Mouse (Mus musculus): ENCODE results near the gene Wdr18.

Wdr18 gene

DNA sequence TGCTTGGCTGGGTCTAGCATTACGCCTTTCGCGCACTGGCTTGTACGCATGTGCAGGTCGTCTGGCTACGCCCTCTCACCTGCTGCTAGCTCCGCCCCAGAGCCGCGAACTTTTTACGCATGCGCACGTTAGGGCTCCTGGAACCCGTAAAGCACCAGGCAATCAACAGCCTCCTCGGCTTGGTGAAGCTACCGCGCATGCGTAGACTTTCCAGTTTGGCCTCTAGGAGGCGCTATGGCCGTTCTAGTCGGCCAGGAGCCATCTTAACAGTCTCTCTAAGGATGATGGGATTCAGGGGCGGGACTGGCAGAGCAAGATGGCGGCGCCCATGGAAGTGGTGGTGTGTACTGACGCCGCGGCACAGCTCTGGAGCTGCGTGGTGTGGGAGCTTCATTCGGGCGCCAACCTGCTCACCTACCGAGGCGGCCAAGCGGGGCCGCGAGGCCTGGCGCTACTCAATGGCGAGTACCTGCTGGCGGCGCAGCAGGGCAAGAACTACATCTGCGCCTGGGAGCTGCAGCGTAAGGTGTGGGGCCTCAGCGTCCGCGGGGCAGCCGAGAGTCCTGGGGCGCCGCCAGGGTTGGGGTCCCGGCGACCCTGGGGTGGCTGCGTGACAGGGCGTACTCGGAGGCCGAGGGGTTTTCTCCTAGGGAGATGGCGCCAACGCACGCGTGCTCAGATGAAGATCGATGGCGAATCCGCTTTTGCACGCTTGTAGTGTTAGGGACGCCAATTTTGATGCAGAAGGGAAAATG is at the start of gene Wdr18:
TSS of gene Wdr18 (plus strand) at position 306 of the 755 bp plus-strand sequence.
- DNase-seq (ENCODE audit: low spot score), result peak; percentile 100

- DNase-seq (ENCODE audit: low spot score), result no peak
Observed at GRCm38 (mm10) chr10:79910556-79910955, 49.4 kb upstream of the Wdr18 start, which contains the start of gene Gm26602. Gene Gm26602, plus strand, starts transcription at chr10:79910856.

DNA sequence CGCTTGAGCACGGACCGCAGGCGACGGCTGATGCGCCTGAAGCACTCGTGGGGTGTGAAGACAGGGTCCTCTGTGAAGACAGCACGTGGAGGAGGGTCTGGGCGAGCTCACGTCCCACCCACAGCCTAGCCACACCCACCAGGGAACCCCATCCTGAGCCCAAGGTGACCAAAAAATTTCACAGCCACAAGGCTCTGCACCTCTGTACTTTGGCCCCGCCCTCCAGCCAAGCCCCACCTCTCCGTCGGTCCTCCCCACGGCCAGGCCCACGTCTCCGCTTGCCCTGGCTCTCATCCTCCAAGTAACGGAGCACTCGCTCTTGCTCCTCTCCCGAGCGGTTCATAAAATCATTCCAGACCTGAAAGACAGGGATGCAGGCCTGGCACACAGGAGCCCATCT is 47.5 kb upstream of the Wdr18 start:
- no peak for DNase-seq (ENCODE audit: low spot score)

DNA sequence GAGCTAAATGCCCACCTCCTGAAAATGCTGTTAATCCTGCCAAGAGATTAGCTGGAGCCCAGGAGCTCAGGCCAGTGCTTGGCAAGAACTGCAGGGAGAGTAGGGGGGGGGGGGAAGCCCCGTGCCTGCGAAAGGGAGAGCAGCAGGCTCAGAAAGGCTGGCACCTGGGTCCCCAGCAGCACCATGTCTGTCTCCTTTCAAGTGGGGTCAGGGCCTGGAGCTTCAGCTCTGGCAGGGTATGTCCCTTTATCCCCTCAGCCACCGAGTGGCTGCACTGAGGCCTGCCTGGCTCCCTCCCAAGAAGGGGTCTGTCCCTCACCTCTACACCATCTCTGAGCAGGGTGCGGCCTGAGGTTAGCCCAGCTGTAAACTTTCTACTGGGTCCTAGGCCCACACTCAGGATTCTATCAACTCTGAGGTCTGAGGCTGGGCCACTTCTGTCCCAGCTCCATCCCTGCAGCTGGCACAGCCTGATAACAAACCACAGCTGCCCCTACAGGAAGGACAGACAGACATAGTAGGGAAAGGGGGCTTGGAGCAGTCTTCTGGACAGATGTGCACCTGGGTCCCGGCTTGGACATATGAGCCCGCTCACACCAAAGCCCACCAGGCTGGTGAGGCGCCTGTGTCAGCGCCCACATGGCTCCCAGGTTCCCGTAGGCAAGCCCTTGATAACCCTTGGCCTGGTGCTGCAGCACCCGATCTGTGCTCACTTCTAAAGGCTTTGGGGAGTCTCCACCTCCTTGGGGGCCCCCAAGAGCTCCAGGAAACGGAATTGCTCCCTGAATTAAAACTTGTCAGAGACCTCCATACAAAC is 45.6 kb upstream of the Wdr18 start:
- DNase-seq (ENCODE audit: low spot score), result no peak

GRCm38 (mm10) chr10:79914948-79915596 is 44.9 kb upstream of the Wdr18 start:
- peak; percentile 71 for DNase-seq (ENCODE audit: low spot score)

DNA sequence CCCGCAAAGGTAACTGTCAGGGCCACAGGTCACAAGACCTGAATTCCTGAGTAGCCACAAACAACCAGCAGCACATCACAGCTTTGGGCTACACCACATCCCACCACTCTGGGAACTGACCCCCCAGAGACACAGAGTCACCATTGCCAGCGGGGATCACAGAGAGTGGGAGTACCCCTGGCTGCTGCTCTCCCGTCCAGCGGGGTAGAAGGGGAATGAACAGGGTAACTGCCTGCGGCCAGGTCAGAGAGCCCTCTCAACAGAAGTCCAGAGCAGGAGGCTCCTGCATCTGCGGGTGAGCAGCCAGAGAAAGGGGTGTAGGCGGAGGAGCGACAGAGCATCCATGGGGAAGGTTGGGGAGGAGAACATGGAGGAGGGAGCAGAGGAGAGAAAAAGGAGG is 43.9 kb upstream of the Wdr18 start:
- no peak for DNase-seq (ENCODE audit: low spot score)

DNA sequence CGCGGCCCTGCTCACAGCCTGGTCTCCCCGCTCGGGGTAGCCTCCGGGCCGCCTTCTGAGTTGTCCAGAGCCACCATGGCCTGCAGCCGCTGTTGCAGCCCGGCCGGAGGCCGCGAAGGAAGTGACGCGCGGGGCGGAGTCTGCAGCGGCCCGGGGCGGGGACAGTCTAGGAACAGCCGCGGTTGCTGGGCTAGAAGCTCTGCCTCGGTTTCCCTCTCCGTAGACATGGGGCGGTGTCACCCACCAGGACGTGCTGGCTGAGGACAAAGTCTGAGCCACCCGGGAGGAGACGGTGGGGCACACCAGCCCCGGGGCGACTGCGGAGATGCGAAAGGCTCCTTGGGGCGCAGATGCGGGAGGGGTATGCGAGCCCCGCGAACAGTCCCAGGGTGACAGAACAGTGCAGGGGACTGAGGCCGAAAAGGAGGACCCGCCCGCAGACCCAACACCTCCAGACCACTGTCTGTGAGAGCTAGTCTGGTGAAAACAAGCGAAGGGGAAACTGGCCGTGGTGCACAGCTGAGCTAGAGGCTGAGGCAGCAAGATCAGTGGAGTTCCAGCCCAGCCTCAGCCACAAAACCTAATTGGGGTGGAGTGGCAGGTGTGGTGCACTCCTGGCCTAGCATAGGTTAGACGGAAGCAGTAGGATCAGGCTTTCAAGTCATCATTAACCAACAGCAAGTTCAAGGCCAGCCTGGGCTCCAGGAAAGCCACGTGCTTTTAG is 43.0 kb upstream of the Wdr18 start, which contains the start of gene Kiss1r:
TSS of gene Kiss1r (plus strand) at position 164 of the 724 bp plus-strand sequence.
- peak; percentile 90 for DNase-seq (ENCODE audit: low spot score)

DNA sequence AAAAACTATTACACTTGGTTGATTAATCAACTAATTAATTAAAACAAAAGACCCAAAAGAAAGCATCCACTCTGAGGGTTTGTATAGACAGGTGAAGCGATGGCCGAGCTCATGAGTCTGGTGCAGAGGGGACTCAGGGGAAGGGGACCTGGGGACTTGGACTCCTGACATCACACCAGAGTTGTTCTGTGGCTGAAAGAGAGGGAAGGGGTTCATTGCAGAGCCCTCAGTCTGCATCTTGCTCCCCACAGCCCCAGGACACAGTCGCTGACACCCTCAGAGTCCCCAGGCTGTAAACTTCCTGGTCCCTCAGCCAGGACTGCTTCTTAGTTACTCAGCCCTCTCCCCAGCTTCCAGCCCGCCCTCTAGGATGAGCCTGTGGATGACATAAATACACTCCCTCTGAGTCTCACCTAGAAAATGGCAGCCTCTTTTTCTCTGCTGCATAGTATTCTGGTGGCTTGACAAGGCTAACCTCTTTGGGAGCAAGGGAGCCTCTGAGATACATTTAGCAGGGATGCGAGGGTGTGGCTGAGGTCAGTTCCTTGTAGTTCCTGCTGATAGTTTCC is 42.3 kb upstream of the Wdr18 start:
- DNase-seq (ENCODE audit: low spot score), result no peak

- DNase-seq (ENCODE audit: low spot score), result no peak
Observed at GRCm38 (mm10) chr10:79918231-79919078, 41.5 kb upstream of the Wdr18 start.

DNA sequence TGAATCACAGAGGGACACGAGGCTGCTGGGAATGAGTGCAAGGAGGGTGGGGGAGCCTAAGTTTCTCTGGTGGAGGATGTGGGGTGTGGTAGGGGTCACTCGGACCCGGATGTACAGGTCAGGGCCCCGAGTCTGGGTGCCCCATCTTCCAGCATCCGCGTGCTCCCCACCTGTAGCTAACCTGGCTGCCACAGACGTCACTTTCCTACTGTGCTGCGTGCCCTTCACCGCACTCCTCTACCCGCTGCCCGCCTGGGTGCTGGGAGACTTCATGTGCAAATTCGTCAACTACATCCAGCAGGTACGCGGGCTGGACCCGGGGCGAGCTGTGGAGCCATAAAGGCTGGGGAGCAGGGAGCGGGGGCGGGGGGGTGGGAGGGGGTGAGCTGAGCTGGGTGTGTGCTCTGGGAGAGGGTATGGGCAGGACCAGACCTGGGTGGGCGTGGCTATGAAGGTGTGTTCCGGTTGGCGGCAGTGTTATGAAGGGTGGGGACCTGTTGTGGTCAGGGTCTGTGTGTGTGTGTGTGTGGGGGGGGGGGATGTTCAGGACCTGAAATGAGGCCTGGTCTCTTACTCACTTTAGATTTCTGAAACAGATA is 40.6 kb upstream of the Wdr18 start:
- no peak for DNase-seq (ENCODE audit: low spot score)

- no peak for DNase-seq (ENCODE audit: low spot score)
Observed at GRCm38 (mm10) chr10:79920056-79920890, 39.7 kb upstream of the Wdr18 start.

DNA sequence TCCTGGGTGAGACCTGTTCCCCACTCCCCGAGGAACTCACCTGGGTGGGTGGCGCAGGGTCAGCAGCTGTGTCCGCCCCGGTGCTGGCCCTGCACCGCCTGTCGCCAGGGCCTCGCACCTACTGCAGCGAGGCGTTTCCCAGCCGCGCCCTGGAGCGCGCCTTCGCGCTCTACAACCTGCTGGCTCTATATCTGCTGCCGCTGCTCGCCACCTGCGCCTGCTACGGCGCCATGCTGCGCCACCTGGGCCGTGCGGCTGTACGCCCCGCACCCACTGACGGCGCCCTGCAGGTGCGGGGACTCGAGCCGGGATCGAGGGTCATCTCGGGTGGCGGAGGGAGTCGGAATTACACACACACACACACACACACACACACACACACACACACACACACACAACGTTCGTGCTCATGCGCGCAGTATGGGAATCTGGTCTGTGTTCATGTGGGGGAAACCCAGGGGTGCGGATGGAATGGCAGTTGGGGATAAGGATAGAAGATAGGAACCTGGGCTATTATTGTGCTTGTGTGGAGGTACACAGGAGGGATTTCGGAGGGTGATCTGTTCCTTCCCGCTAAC is 38.9 kb upstream of the Wdr18 start, which contains the start of gene R3hdm4:
TSS of gene R3hdm4 (minus strand) at position 251 of the 578 bp plus-strand sequence.
- DNase-seq (ENCODE audit: low spot score), result no peak

GRCm38 (mm10) chr10:79921572-79921971 is 38.4 kb upstream of the Wdr18 start:
- no peak for DNase-seq (ENCODE audit: low spot score)

DNA sequence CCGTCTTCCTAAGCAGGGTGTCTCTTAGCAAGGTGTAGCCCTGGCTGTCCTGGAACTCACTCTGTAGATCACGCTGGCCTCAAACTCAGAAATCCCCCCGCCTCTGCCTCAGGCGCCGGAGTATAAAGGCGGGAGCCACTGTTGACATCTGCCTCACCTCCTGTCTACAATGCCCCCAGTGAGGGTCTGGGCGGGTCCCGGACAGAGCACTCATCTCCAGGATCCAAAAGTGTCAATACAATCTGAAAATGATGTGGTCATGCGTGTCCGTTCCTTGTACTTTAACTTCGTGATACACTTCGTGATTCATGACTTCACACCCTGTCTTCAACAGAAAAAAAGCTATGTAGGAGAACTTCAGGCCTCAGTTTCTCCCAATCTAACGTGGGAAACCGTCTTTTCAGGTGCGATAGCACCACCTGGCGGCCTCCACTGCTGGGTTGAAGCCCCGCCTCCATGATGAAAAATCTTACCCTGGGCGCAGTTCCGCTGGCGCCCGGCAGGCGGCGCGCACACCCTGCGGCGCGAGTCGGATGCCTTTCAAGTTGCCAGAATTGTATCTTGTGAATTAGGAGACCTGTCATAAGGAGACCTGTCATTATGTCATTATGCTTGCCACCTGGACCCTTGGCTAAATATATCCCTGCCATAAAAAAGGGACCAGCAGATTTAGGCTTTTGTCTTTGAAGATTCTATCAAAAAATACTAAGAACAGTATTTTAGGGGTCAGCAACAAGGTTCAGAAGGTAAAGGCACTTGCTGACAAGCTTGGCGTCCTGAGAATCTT is 34.8 kb upstream of the Wdr18 start:
- DNase-seq (ENCODE audit: low spot score), result peak; percentile 91

DNA sequence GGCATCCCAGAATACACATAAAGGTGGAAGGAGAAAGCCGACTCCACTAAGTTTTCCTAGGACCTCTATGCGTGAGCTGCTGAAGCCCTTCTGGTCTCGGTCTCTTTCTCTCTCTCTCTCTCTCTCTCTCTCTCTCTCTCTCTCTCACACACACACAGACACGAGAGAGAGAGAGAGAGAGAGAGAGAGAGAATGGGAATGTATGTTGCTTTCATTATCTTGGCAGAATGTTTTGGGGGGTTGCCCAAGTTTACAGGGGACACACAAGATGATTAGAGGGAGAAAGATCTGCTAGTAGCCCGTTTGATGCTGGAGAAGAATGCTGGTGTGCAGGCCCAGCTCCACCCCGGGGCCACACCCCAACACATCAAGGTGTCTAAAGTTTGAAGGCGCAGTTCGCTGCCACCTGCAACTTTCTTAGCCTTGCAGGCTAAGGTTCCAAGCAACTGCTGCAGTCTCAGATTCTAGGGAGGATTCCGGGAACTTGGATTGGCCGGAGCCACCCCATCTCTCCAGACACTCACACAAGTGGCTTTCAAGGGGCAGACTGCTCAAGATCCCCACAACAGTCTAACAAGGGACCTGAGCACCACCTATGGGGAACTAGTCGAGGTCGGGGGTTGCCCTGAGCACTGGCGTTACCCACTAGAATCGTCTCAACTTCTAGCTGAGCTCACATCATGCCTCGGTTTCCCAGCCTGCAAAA is 34.0 kb upstream of the Wdr18 start:
- no peak for DNase-seq (ENCODE audit: low spot score)

GRCm38 (mm10) chr10:79926491-79927323 is 33.2 kb upstream of the Wdr18 start, which contains the start of gene Arid3a:
Gene Arid3a, plus strand, starts transcription at chr10:79927043.
- peak; percentile 91 for DNase-seq (ENCODE audit: low spot score)
